Mouse (Mus musculus) mesoderm, embryonic 11.5 days (tissue): ENCODE measurements around the gene Spcs2.
"Not testable (repeated sequence)": the region's sequence is repeated elsewhere in the genome, so short reads cannot be mapped to it uniquely, and the experiment has no call there.

Source experiments
- DNase-seq: peaks from one replicate; pipeline ENCODE4 v3.0.0-alpha.2; 2012; ENCODE audit warnings: low read depth, low spot score

Gene Spcs2

GRCm38 (mm10) chr7:99824649-99825483, 38.4 kb downstream of the Spcs2 start:
- DNase-seq: no peak

DNA sequence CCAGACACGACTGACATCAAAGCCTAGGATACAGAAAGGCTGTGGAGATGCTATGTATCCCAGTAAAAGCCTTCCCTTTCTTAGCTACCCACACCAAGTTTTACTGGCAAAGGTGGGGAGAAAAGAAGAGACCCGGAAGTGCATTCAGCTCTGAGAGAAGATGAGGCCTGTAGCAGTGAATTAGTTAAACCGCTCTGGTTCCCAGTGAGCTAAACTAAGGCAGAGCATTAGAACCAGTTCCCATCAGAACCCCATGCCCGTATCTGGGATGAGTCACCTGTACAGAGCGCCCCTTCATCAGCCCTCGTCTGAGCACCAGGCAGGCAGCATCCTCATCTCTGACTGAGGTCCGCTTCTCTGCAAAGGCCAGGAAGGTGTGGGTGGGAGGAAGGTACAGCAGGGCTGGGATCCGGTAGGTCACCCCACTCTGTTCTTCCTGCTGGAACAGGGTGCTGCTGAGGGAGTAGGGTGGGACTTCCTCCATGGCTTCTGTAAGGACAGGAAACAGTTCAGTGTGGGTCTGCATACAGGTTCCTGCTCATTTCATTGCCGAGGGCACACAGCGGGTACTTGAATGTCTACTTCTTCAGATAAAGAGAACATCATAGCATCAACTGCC, 40.1 kb downstream of the Spcs2 start:
- no peak for DNase-seq

- DNase-seq: no peak
Observed at GRCm38 (mm10) chr7:99822426-99822825, 40.8 kb downstream of the Spcs2 start.

- no peak for DNase-seq
Observed at GRCm38 (mm10) chr7:99821953-99822352, 41.3 kb downstream of the Spcs2 start.

- DNase-seq: not testable (repeated sequence)
Observed at GRCm38 (mm10) chr7:99818181-99818725, 45.0 kb downstream of the Spcs2 start.

GRCm38 (mm10) chr7:99813394-99813793, 49.9 kb downstream of the Spcs2 start:
- no peak for DNase-seq

GRCm38 (mm10) chr7:99811661-99812060, 51.6 kb downstream of the Spcs2 start:
- no peak for DNase-seq

GRCm38 (mm10) chr7:99810814-99811213, 52.4 kb downstream of the Spcs2 start:
- no peak for DNase-seq

GRCm38 (mm10) chr7:99807043-99807442, 56.2 kb downstream of the Spcs2 start:
- DNase-seq: not testable (repeated sequence)

DNA sequence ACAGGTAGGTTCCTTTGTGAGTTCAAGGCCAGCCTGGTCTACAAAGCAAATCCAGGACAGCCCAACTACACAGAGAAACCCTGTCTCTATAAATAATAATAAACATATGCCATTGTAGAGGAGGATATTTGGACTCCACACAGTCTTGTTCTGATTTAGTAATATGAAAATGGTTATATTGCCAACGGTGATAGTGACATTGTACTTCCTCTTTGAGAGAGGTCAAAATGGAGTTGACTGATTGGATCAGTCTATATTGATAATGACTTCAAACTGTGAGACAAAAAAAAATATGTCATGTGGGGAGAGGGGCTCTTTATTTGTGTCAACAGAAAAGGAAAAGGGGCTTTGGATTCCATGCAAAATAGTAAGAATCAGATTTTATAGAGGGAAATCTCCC, 57.9 kb downstream of the Spcs2 start:
- DNase-seq: no peak

DNA sequence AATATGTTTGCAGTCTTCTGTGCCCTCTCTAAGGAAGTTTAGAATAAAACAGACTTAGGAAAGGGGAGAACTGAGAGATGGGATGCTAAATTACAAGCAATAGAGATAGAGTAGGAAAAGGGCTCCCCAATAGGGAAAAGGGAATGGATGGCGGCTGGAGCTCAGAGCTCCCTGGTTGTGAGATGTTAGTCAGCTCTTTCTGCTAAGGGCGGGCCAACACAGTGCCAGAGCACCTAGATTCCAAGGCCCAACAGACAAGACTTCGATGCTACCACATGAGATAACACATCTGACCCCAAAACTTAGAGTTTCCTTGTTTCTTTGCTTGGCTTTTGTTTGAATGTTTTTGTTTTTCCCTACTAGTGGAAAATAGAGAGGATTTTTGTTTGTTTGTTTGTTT, 59.2 kb downstream of the Spcs2 start:
- not testable (repeated sequence) for DNase-seq

DNA sequence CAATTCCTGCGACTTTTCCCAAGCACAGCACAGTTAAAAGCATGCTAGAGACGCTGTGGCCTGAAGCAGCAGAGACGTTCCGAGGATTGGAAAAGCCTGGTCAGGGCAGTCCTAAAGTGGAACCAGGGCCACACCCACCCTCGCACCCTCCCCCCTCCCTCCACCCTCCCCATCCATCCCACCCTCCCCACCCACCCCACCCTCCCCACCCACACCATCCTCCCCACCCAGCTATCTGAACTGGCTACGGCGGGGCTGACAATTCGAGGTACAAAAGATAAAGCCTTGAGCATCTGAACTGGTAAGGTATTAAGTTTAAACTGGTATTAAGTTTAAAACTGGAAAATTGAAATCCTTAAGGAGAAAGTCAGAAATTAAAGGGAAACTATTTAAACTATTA, 59.7 kb downstream of the Spcs2 start:
- DNase-seq: no peak

GRCm38 (mm10) chr7:99799118-99799517, 64.1 kb downstream of the Spcs2 start:
- DNase-seq: no peak

DNA sequence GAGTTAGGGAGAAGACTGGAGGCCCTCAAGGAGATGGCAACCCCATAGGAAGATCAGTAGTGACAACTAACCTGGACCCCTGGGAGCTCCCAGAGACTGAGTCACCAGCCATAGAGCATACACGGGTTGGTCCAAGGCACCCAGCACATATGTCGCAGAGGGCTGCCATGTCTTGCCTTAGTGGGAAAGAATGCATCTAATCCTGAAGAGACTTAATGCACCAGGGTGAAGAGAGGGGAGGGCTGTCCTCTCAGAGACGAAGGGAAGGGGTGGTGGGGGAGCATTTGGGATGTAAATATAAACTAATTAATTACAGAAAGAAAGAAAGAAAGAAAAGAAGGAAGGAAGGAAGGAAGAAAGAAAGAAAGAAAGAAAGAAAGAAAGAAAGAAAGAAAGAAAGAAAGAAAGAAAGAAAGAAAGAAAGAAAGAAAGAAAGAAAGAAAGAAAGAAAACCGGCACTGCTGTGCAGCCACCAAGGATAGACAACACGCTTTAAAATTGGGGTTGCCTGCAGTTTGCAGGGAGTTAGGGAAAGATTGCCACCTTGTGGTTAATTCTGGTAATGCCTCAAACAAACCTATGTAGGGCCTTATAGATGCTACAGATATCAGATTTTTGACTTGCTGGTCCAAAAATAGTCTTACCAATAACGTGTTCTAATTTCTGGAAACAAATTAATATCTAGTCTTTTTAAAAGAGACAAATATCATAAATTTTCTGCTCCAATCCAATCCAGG, 65.2 kb downstream of the Spcs2 start:
- peak; percentile 89 for DNase-seq

- no peak for DNase-seq
Observed at GRCm38 (mm10) chr7:99797261-99797660, 66.0 kb downstream of the Spcs2 start.

DNA sequence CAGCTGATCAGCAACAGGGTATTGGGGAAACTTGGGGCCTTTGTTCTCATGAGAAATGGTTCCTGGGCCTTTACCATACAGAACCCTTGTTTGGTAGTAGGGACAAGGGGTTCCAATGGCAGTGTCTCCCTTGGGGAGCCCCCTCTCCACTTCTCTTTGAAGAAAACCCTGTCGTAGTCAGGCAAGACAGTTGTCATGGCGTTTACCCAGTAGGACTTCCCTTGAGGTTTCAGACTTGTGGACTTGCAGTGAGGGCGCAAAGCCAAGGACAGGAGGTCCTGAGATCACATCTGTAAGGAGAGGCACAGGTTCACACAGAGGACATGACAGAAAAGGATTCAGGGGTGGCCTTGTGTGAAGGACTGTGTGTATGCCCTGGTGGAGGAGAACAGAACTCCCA, 66.8 kb downstream of the Spcs2 start:
- DNase-seq: no peak

GRCm38 (mm10) chr7:99795192-99795981, 67.9 kb downstream of the Spcs2 start:
- DNase-seq: peak; percentile 77

DNA sequence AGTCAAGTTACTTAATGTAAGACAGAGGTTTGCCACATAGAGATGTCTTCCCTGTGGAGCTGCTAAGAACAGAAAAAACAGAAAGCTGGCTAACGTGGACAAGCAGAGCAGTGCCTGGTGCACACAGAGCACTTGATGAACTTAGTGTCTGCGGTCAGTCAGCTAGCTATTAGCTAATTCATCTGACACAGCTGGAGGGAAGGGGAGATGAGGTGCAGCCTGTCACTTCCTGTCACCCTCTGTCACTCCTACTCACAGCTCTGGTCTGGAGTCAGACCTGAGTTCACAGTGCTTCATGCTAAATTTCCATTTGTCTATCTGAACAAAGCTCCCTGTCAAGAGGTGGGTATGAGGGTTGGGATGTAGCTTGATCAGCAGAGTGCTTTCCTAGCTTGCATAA, 69.2 kb downstream of the Spcs2 start:
- DNase-seq: no peak

DNA sequence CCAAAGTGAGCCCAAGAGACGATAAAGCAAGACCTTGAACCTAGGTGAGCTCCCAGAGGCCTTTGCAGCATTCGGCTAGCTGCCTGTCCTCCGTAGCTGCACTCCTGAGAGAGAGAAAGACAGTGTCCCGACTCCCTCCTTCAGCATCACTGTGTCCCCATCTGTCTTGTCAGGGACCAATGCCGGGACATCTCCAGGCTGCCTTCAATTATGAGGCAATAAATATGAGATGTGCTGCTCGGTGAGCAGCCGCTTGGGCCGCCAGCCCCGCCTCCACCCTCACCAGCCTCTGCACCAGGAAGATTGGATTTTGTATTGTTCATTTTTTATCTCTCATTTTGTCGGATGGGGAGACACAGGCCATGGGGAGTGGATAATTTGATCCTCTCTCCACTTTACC, 72.4 kb downstream of the Spcs2 start:
- no peak for DNase-seq

DNA sequence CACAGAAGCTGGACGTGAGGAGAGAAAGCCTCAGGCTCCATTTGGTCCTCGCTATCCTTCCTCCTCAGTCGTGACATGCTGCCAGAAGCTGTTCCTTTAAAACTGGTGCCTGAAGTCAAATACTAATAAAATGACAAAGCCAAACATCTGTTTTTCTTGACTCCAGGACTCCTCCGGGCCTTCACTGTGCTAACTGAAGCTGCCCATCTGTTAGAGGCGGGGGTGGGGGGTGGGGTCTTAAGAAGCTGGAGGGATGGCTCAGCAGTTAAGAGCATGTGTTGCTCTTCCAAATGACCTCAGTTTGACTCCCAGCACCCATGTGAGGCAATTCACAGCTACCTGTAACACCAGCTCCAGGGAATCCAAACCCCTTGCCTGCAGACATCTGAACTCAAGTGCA, 74.7 kb downstream of the Spcs2 start:
- DNase-seq: peak; percentile 36

- DNase-seq: no peak
Observed at GRCm38 (mm10) chr7:99787935-99788334, 75.3 kb downstream of the Spcs2 start.
